Comparison of ENCODE assay signal across 9 mouse cellular contexts in genomic region chrX:134297195-134297594, GRCm38 (mm10). TPM values are rescaled to one million over a fixed set of nuclear protein-coding genes. Genes with fewer than 3 reads are reported as not detected.
DNase-seq lines count a peak whose midpoint lies in the region; ATAC-seq and TF ChIP-seq lines count a peak whose summit lies in the region.
"Had no signal": no experiment of that assay in that cellular context is flagged by ENCODE, and none has a peak within 500 bp of the region (broad histone marks: within the 10 kb centered on the region; RNA-seq: fewer than 3 reads in every experiment).

No protein-coding gene starts in this region.

- DNase-seq in intestine, embryonic 14.5 days (ENCODE audit: low spot score): no peak
- DNase-seq in cerebellum, adult 2 months: peak; percentile 39 to 56
- no peak for DNase-seq in right cerebral cortex, postnatal 4 days
- DNase-seq in ovary, postnatal 36 days (ENCODE audit: low spot score): no peak
- DNase-seq in lung, postnatal 10 days: no peak
- DNase-seq: heart, adult 11 months had no signal

- WGBS in intestine, embryonic 14.5 days: 41% methylated on average over 4 of the region's 4 CpGs
- 55% methylated on average over 4 of the region's 4 CpGs for WGBS in intestine, postnatal 0 days
- WGBS in cerebellum, adult 2 months: 3% methylated on average over 4 of the region's 4 CpGs
- WGBS in forebrain, embryonic 13.5 days: 42% methylated on average over 4 of the region's 4 CpGs
- WGBS in midbrain, embryonic 13.5 days: 40% methylated on average over 4 of the region's 4 CpGs

- H3K36me3 ChIP-seq in intestine, embryonic 14.5 days (ENCODE audit: control insufficient read depth, insufficient read depth, low read length): no peaks in the 10 kb centered on the region
- H3K36me3 ChIP-seq in intestine, postnatal 0 days (ENCODE audit: control insufficient read depth, insufficient read depth): no peaks in the 10 kb centered on the region
- H3K36me3 ChIP-seq in forebrain, embryonic 13.5 days (ENCODE audit: poor library complexity, severe bottlenecking): no peaks in the 10 kb centered on the region
- H3K36me3 ChIP-seq in midbrain, embryonic 13.5 days: no peaks in the 10 kb centered on the region

- H3K27me3 ChIP-seq in intestine, embryonic 14.5 days (replicated peaks; ENCODE audit: control insufficient read depth, insufficient read depth, low read length): no peaks in the 10 kb centered on the region; the same call in 1 of the 2 replicates
- H3K27me3 ChIP-seq in intestine, postnatal 0 days (replicated peaks; ENCODE audit: control insufficient read depth, insufficient read depth, low read length): no peaks in the 10 kb centered on the region
- no peaks in the 10 kb centered on the region for H3K27me3 ChIP-seq in cerebellum, adult 2 months (ENCODE audit: control insufficient read depth, insufficient read depth, low read length)
- peaks cover 4% of the 10 kb centered on the region; the same call in 1 of the 2 replicates for H3K27me3 ChIP-seq in forebrain, embryonic 13.5 days
- 0 out of 2 replicates have a peak, but pooled peaks cover 8% of the 10 kb centered on the region for H3K27me3 ChIP-seq in midbrain, embryonic 13.5 days

- no peaks in the 10 kb centered on the region for H3K4me1 ChIP-seq in intestine, embryonic 14.5 days (replicated peaks; ENCODE audit: control insufficient read depth, insufficient read depth, low read length)
- no peaks in the 10 kb centered on the region for H3K4me1 ChIP-seq in intestine, postnatal 0 days (replicated peaks; ENCODE audit: control insufficient read depth, insufficient read depth, low read length)
- H3K4me1 ChIP-seq in cerebellum, adult 2 months (ENCODE audit: control insufficient read depth, insufficient read depth, low read length): no peaks in the 10 kb centered on the region
- H3K4me1 ChIP-seq in forebrain, embryonic 13.5 days: peaks cover 9% of the 10 kb centered on the region; the same call in 1 of the 2 replicates
- H3K4me1 ChIP-seq in midbrain, embryonic 13.5 days (replicated peaks): 0 out of 2 replicates have a peak, but pooled peaks cover 8% of the 10 kb centered on the region

- TF ChIP-seq POLR2A in cerebellum, adult 2 months (IDR thresholded peaks at IDR 0.05; ENCODE audit: borderline replicate concordance, insufficient read depth, low read length): no peak

- no peak overlapping the region for H3K27ac ChIP-seq in intestine, embryonic 14.5 days (ENCODE audit: low read depth)
- H3K27ac ChIP-seq in intestine, postnatal 0 days (ENCODE audit: low read depth, low read length): no peak overlapping the region
- H3K27ac ChIP-seq in cerebellum, adult 2 months (ENCODE audit: insufficient read depth, low read length): peak overlapping the region; percentile 92
- no peak overlapping the region; the same call in 1 of the 2 replicates for H3K27ac ChIP-seq in forebrain, embryonic 13.5 days
- peak overlapping the region; percentile 83; the same call in 1 of the 2 replicates for H3K27ac ChIP-seq in midbrain, embryonic 13.5 days

- H3K4me3 ChIP-seq in intestine, embryonic 14.5 days (ENCODE audit: low read depth, low read length): 0 out of 2 replicates have a peak overlapping the region, but pooled peaks have one; percentile 44
- no peak overlapping the region for H3K4me3 ChIP-seq in intestine, postnatal 0 days (ENCODE audit: low read depth, low read length)
- H3K4me3 ChIP-seq in cerebellum, adult 2 months (replicated peaks; ENCODE audit: insufficient read depth, low read depth, low read length): peak overlapping the region; percentile 98
- peak overlapping the region; percentile 51 for H3K4me3 ChIP-seq in forebrain, embryonic 13.5 days
- H3K4me3 ChIP-seq in midbrain, embryonic 13.5 days (replicated peaks): peak overlapping the region; percentile 56

- H3K4me2 ChIP-seq in intestine, embryonic 14.5 days (ENCODE audit: low read length): peak overlapping the region; percentile 57; the same call in 1 of the 2 replicates
- no peak overlapping the region for H3K4me2 ChIP-seq in intestine, postnatal 0 days (replicated peaks; ENCODE audit: low read depth)
- H3K4me2 ChIP-seq in forebrain, embryonic 13.5 days: peak overlapping the region; percentile 60
- peak overlapping the region; percentile 57 for H3K4me2 ChIP-seq in midbrain, embryonic 13.5 days (replicated peaks)

- no peak for ATAC-seq in intestine, embryonic 14.5 days (replicated peaks; ENCODE audit: low FRiP score, low TSS enrichment, low read depth)
- no peak for ATAC-seq in intestine, postnatal 0 days
- ATAC-seq in forebrain, embryonic 13.5 days: peak; percentile 36; the same call in 1 of the 2 replicates
- no peak for ATAC-seq in midbrain, embryonic 13.5 days

- no peak for TF ChIP-seq CTCF in intestine, postnatal 0 days (IDR thresholded peaks at IDR 0.05; ENCODE audit: low read depth)
- no peak for TF ChIP-seq CTCF in cerebellum, adult 2 months (IDR thresholded peaks at IDR 0.05; ENCODE audit: borderline replicate concordance, insufficient read depth, low read depth, low read length)

- H3K9ac ChIP-seq in intestine, embryonic 14.5 days (ENCODE audit: low read length): no peak overlapping the region
- no peak overlapping the region for H3K9ac ChIP-seq in intestine, postnatal 0 days (ENCODE audit: low read depth, low read length)
- peak overlapping the region; percentile 74 for H3K9ac ChIP-seq in forebrain, embryonic 13.5 days
- peak overlapping the region; percentile 73 for H3K9ac ChIP-seq in midbrain, embryonic 13.5 days (replicated peaks)

- H3K9me3 ChIP-seq in intestine, embryonic 14.5 days (ENCODE audit: control insufficient read depth, low read length): no peaks in the 10 kb centered on the region
- H3K9me3 ChIP-seq in intestine, postnatal 0 days (ENCODE audit: control insufficient read depth): no peaks in the 10 kb centered on the region
- H3K9me3 ChIP-seq in forebrain, embryonic 13.5 days (replicated peaks): no peaks in the 10 kb centered on the region
- no peaks in the 10 kb centered on the region for H3K9me3 ChIP-seq in midbrain, embryonic 13.5 days

RNA-seq across cellular contexts. Expression of gene Tmem35a, which starts 2.2 kb away (rescaled TPM):
- polyA plus RNA-seq in intestine, embryonic 14.5 days (2014; fragmentation: Nextera tagmentation; extraction: Ambion mirVana): 4.6 and 6.3 TPM in 2 replicates
- polyA plus RNA-seq in intestine, postnatal 0 days (2015; fragmentation: Nextera tagmentation; extraction: Ambion mirVana): 1.9 TPM in 2 replicates
- polyA plus RNA-seq in cerebellum, adult 2 months (2012; rRNA removed): 58.5 and 64.8 TPM in 2 replicates
- polyA plus RNA-seq in forebrain, embryonic 13.5 days (2015; fragmentation: Nextera tagmentation; extraction: Ambion mirVana): 77.4 and 84.6 TPM in 2 replicates
- 93.6 and 94.8 TPM in 2 replicates for polyA plus RNA-seq in midbrain, embryonic 13.5 days (2015; fragmentation: Nextera tagmentation; extraction: Ambion mirVana)

RNA-seq across cellular contexts. Expression of gene Cenpi, which starts 10.7 kb away (rescaled TPM):
- polyA plus RNA-seq in intestine, embryonic 14.5 days (2014; fragmentation: Nextera tagmentation; extraction: Ambion mirVana): 33.8 and 36.1 TPM in 2 replicates
- polyA plus RNA-seq in intestine, postnatal 0 days (2015; fragmentation: Nextera tagmentation; extraction: Ambion mirVana): 5.7 and 7.2 TPM in 2 replicates
- polyA plus RNA-seq in cerebellum, adult 2 months (2012; rRNA removed): 0.38 and 0.47 TPM in 2 replicates
- polyA plus RNA-seq in forebrain, embryonic 13.5 days (2015; fragmentation: Nextera tagmentation; extraction: Ambion mirVana): 24.5 and 27.3 TPM in 2 replicates
- 10.1 and 11.8 TPM in 2 replicates for polyA plus RNA-seq in midbrain, embryonic 13.5 days (2015; fragmentation: Nextera tagmentation; extraction: Ambion mirVana)

RNA-seq across cellular contexts. Expression of gene Trmt2b, which starts 20.4 kb away (rescaled TPM):
- 24.3 and 24.4 TPM in 2 replicates for polyA plus RNA-seq in intestine, embryonic 14.5 days (2014; fragmentation: Nextera tagmentation; extraction: Ambion mirVana)
- 13.0 and 14.2 TPM in 2 replicates for polyA plus RNA-seq in intestine, postnatal 0 days (2015; fragmentation: Nextera tagmentation; extraction: Ambion mirVana)
- 20.3 and 20.8 TPM in 2 replicates for polyA plus RNA-seq in cerebellum, adult 2 months (2012; rRNA removed)
- polyA plus RNA-seq in forebrain, embryonic 13.5 days (2015; fragmentation: Nextera tagmentation; extraction: Ambion mirVana): 7.2 and 7.9 TPM in 2 replicates
- 4.5 and 4.7 TPM in 2 replicates for polyA plus RNA-seq in midbrain, embryonic 13.5 days (2015; fragmentation: Nextera tagmentation; extraction: Ambion mirVana)

Comparison
In these comparisons a context has a peak if more than half of its experiments do, and no peak if none do; other contexts are left out.
1. DNase-seq: peak in cerebellum, adult 2 months (2 of 2); none in intestine, embryonic 14.5 days (single experiment), right cerebral cortex, postnatal 4 days (single experiment), ovary, postnatal 36 days (single experiment) and lung, postnatal 10 days (single experiment).
2. H3K27ac ChIP-seq: peak in cerebellum, adult 2 months (single experiment) and midbrain, embryonic 13.5 days (single experiment); none in intestine, embryonic 14.5 days (single experiment), intestine, postnatal 0 days (single experiment) and forebrain, embryonic 13.5 days (single experiment).
3. H3K9ac ChIP-seq: peak in forebrain, embryonic 13.5 days (single experiment) and midbrain, embryonic 13.5 days (single experiment); none in intestine, embryonic 14.5 days (single experiment) and intestine, postnatal 0 days (single experiment).